Mouse (Mus musculus): ENCODE measurements around the gene Gm47841. TPM values are rescaled to one million over a fixed set of nuclear protein-coding genes. Genes with fewer than 3 reads are reported as not detected.

Gm47841 gene
- polyA plus RNA-seq, 1 experiment from 2014 or later, result not detected

- Histone ChIP-seq H3K27me3 (ENCODE audit: control insufficient read depth, insufficient read depth, low read length) (no peaks in the 10 kb centered on the region), H3K36me3 (ENCODE audit: control insufficient read depth, insufficient read depth, low read length) (no peaks in the 10 kb centered on the region), H3K9me3 (replicated peaks; ENCODE audit: control insufficient read depth, low read length) (no peaks in the 10 kb centered on the region), H3K4me3 (replicated peaks; ENCODE audit: low read length) (peak overlapping the region; percentile 74), H3K4me1 (ENCODE audit: control insufficient read depth, insufficient read depth, low read length) (peaks cover 36% of the 10 kb centered on the region), H3K27ac (ENCODE audit: low read length) (no peak overlapping the region), H3K4me2 (ENCODE audit: low read depth, low read length) (peak overlapping the region; percentile 89), H3K9ac (ENCODE audit: low read length) (peak overlapping the region; percentile 96)
- ATAC-seq (ENCODE audit: insufficient read depth, low FRiP score), result no peak
- 23% methylated on average over 26 of the region's 26 CpGs for whole genome bisulfite sequencing
These were observed 29.1 kb upstream of the Gm47841 start for GRCm38 (mm10) chr15:101076071-101077000.

GRCm38 (mm10) chr15:101075656-101076055 lies 28.5 kb upstream of the Gm47841 start:
- Histone ChIP-seq H3K9me3 (replicated peaks; ENCODE audit: control insufficient read depth, low read length) (no peaks in the 10 kb centered on the region), H3K27me3 (ENCODE audit: control insufficient read depth, insufficient read depth, low read length) (no peaks in the 10 kb centered on the region), H3K4me2 (ENCODE audit: low read depth, low read length) (peak overlapping the region; percentile 89; the same call in 1 of the 2 replicates), H3K9ac (ENCODE audit: low read length) (no peak overlapping the region), H3K4me1 (ENCODE audit: control insufficient read depth, insufficient read depth, low read length) (peaks cover 40% of the 10 kb centered on the region), H3K27ac (ENCODE audit: low read length) (no peak overlapping the region), H3K4me3 (replicated peaks; ENCODE audit: low read length) (no peak overlapping the region), H3K36me3 (ENCODE audit: control insufficient read depth, insufficient read depth, low read length) (no peaks in the 10 kb centered on the region)
- no peak for ATAC-seq (ENCODE audit: insufficient read depth, low FRiP score)
- WGBS, result 64% methylated on average over 5 of the region's 5 CpGs

- no peak overlapping the region for H3K27ac ChIP-seq (ENCODE audit: low read length)
- 83% methylated on average over 4 of the region's 4 CpGs for WGBS
- no peaks in the 10 kb centered on the region for H3K27me3 ChIP-seq (ENCODE audit: control insufficient read depth, insufficient read depth, low read length)
- no peak overlapping the region for H3K4me2 ChIP-seq (ENCODE audit: low read depth, low read length)
- H3K36me3 ChIP-seq (ENCODE audit: control insufficient read depth, insufficient read depth, low read length), result no peaks in the 10 kb centered on the region
- H3K9ac ChIP-seq (ENCODE audit: low read length), result no peak overlapping the region
- H3K9me3 ChIP-seq (replicated peaks; ENCODE audit: control insufficient read depth, low read length), result no peaks in the 10 kb centered on the region
- peaks cover 45% of the 10 kb centered on the region for H3K4me1 ChIP-seq (ENCODE audit: control insufficient read depth, insufficient read depth, low read length)
- no peak for ATAC-seq (ENCODE audit: insufficient read depth, low FRiP score)
- no peak overlapping the region for H3K4me3 ChIP-seq (replicated peaks; ENCODE audit: low read length)
These were observed 28.0 kb upstream of the Gm47841 start for GRCm38 (mm10) chr15:101075150-101075549.

- no peak for ATAC-seq (ENCODE audit: insufficient read depth, low FRiP score)
- no peaks in the 10 kb centered on the region for H3K36me3 ChIP-seq (ENCODE audit: control insufficient read depth, insufficient read depth, low read length)
- H3K27me3 ChIP-seq (ENCODE audit: control insufficient read depth, insufficient read depth, low read length), result no peaks in the 10 kb centered on the region
- no peaks in the 10 kb centered on the region for H3K9me3 ChIP-seq (replicated peaks; ENCODE audit: control insufficient read depth, low read length)
- 0 out of 2 replicates have a peak overlapping the region, but pooled peaks have one; percentile 12 for H3K9ac ChIP-seq (ENCODE audit: low read length)
- 85% methylated on average over 5 of the region's 5 CpGs for WGBS
- H3K4me3 ChIP-seq (replicated peaks; ENCODE audit: low read length), result no peak overlapping the region
- H3K27ac ChIP-seq (ENCODE audit: low read length), result no peak overlapping the region
- no peak overlapping the region for H3K4me2 ChIP-seq (ENCODE audit: low read depth, low read length)
- peaks cover 55% of the 10 kb centered on the region for H3K4me1 ChIP-seq (ENCODE audit: control insufficient read depth, insufficient read depth, low read length)
These were observed 26.9 kb upstream of the Gm47841 start for GRCm38 (mm10) chr15:101074067-101074466.

GRCm38 (mm10) chr15:101072736-101073135 lies 25.5 kb upstream of the Gm47841 start:
- no peak for ATAC-seq (ENCODE audit: insufficient read depth, low FRiP score)
- no peaks in the 10 kb centered on the region for H3K36me3 ChIP-seq (ENCODE audit: control insufficient read depth, insufficient read depth, low read length)
- H3K4me2 ChIP-seq (ENCODE audit: low read depth, low read length), result no peak overlapping the region
- no peak overlapping the region for H3K4me3 ChIP-seq (replicated peaks; ENCODE audit: low read length)
- peaks cover 69% of the 10 kb centered on the region for H3K4me1 ChIP-seq (ENCODE audit: control insufficient read depth, insufficient read depth, low read length)
- no peaks in the 10 kb centered on the region for H3K27me3 ChIP-seq (ENCODE audit: control insufficient read depth, insufficient read depth, low read length)
- 70% methylated on average over 2 of the region's 2 CpGs for WGBS
- H3K27ac ChIP-seq (ENCODE audit: low read length), result peak overlapping the region; percentile 15; the same call in 1 of the 2 replicates
- no peaks in the 10 kb centered on the region for H3K9me3 ChIP-seq (replicated peaks; ENCODE audit: control insufficient read depth, low read length)
- no peak overlapping the region for H3K9ac ChIP-seq (ENCODE audit: low read length)

GRCm38 (mm10) chr15:101070762-101071161 lies 23.6 kb upstream of the Gm47841 start:
- peak; percentile 80 for ATAC-seq (ENCODE audit: insufficient read depth, low FRiP score)
- no peaks in the 10 kb centered on the region for H3K27me3 ChIP-seq (ENCODE audit: control insufficient read depth, insufficient read depth, low read length)
- peak overlapping the region; percentile 30 for H3K4me2 ChIP-seq (ENCODE audit: low read depth, low read length)
- H3K9me3 ChIP-seq (replicated peaks; ENCODE audit: control insufficient read depth, low read length), result no peaks in the 10 kb centered on the region
- no peak overlapping the region for H3K4me3 ChIP-seq (replicated peaks; ENCODE audit: low read length)
- H3K4me1 ChIP-seq (ENCODE audit: control insufficient read depth, insufficient read depth, low read length), result peaks cover 73% of the 10 kb centered on the region
- H3K27ac ChIP-seq (ENCODE audit: low read length), result peak overlapping the region; percentile 88
- H3K9ac ChIP-seq (ENCODE audit: low read length), result peak overlapping the region; percentile 43; the same call in 1 of the 2 replicates
- WGBS, result 26% methylated on average over 5 of the region's 5 CpGs
- no peaks in the 10 kb centered on the region for H3K36me3 ChIP-seq (ENCODE audit: control insufficient read depth, insufficient read depth, low read length)

GRCm38 (mm10) chr15:101069641-101070190 lies 22.5 kb upstream of the Gm47841 start:
- ATAC-seq (ENCODE audit: insufficient read depth, low FRiP score), result no peak
- no peak overlapping the region for H3K4me2 ChIP-seq (ENCODE audit: low read depth, low read length)
- peak overlapping the region; percentile 88 for H3K27ac ChIP-seq (ENCODE audit: low read length)
- H3K36me3 ChIP-seq (ENCODE audit: control insufficient read depth, insufficient read depth, low read length), result no peaks in the 10 kb centered on the region
- H3K4me1 ChIP-seq (ENCODE audit: control insufficient read depth, insufficient read depth, low read length), result peaks cover 77% of the 10 kb centered on the region
- H3K27me3 ChIP-seq (ENCODE audit: control insufficient read depth, insufficient read depth, low read length), result no peaks in the 10 kb centered on the region
- peak overlapping the region; percentile 43 for H3K9ac ChIP-seq (ENCODE audit: low read length)
- no peaks in the 10 kb centered on the region for H3K9me3 ChIP-seq (replicated peaks; ENCODE audit: control insufficient read depth, low read length)
- 56% methylated on average over 9 of the region's 9 CpGs for WGBS
- no peak overlapping the region for H3K4me3 ChIP-seq (replicated peaks; ENCODE audit: low read length)

GRCm38 (mm10) chr15:101068671-101069070 lies 21.5 kb upstream of the Gm47841 start:
- no peak for ATAC-seq (ENCODE audit: insufficient read depth, low FRiP score)
- peaks cover 74% of the 10 kb centered on the region for H3K4me1 ChIP-seq (ENCODE audit: control insufficient read depth, insufficient read depth, low read length)
- 65% methylated on average over 4 of the region's 4 CpGs for WGBS

GRCm38 (mm10) chr15:101068029-101068428 lies 20.8 kb upstream of the Gm47841 start:
- Histone ChIP-seq H3K9ac (ENCODE audit: low read length) (no peak overlapping the region), H3K4me3 (replicated peaks; ENCODE audit: low read length) (no peak overlapping the region), H3K9me3 (replicated peaks; ENCODE audit: control insufficient read depth, low read length) (no peaks in the 10 kb centered on the region), H3K27ac (ENCODE audit: low read length) (peak overlapping the region; percentile 88), H3K4me1 (ENCODE audit: control insufficient read depth, insufficient read depth, low read length) (peaks cover 73% of the 10 kb centered on the region), H3K36me3 (ENCODE audit: control insufficient read depth, insufficient read depth, low read length) (no peaks in the 10 kb centered on the region), H3K4me2 (ENCODE audit: low read depth, low read length) (no peak overlapping the region), H3K27me3 (ENCODE audit: control insufficient read depth, insufficient read depth, low read length) (no peaks in the 10 kb centered on the region)
- 31% methylated on average over 3 of the region's 3 CpGs for WGBS
- ATAC-seq (ENCODE audit: insufficient read depth, low FRiP score), result 0 out of 2 replicates have a peak, but pooled peaks have one; percentile 47

More at GRCm38 (mm10) chr15:101068671-101069070, 21.5 kb upstream of the Gm47841 start:
- Histone ChIP-seq H3K27ac (ENCODE audit: low read length) (peak overlapping the region; percentile 88), H3K27me3 (ENCODE audit: control insufficient read depth, insufficient read depth, low read length) (no peaks in the 10 kb centered on the region), H3K9ac (ENCODE audit: low read length) (peak overlapping the region; percentile 47), H3K36me3 (ENCODE audit: control insufficient read depth, insufficient read depth, low read length) (no peaks in the 10 kb centered on the region), H3K9me3 (replicated peaks; ENCODE audit: control insufficient read depth, low read length) (no peaks in the 10 kb centered on the region), H3K4me3 (replicated peaks; ENCODE audit: low read length) (no peak overlapping the region), H3K4me2 (ENCODE audit: low read depth, low read length) (no peak overlapping the region)
